Mouse (Mus musculus): Measurements from ENCODE around the gene Il11ra1.

The Il11ra1 gene

DNA sequence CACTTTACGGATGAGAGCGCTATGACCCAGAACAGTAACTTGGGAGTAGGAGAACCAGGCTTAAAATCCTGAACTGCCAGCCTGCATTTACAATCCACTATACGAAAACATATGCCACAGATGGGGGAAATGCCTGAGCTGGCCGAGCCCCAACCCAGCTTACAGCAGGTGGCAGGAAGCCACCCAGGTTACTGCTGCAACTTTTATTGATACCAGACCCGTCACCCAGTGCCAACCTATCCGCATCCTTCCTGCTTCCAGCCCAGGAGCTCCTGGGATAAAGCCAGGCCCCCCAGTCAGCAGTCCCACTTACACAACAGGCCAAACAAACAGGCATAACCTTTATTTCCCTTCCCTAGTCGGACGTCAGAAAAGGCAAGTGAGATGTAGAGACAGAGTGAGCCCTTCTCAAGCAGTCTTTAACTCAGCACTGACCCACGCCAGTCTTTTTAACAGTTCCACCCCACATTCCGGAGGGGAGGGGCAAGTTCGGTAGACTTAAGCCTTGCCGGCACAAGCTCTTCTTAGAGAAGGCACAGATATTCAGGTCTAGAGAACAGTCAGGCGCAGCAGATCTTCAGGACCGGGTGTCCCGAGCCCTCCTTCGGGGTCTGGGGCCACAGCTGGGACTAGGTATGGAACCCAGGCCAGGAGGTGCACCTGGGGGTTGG is 12.1 kb downstream of the Il11ra1 start:
- no peak for DNase-seq

DNA sequence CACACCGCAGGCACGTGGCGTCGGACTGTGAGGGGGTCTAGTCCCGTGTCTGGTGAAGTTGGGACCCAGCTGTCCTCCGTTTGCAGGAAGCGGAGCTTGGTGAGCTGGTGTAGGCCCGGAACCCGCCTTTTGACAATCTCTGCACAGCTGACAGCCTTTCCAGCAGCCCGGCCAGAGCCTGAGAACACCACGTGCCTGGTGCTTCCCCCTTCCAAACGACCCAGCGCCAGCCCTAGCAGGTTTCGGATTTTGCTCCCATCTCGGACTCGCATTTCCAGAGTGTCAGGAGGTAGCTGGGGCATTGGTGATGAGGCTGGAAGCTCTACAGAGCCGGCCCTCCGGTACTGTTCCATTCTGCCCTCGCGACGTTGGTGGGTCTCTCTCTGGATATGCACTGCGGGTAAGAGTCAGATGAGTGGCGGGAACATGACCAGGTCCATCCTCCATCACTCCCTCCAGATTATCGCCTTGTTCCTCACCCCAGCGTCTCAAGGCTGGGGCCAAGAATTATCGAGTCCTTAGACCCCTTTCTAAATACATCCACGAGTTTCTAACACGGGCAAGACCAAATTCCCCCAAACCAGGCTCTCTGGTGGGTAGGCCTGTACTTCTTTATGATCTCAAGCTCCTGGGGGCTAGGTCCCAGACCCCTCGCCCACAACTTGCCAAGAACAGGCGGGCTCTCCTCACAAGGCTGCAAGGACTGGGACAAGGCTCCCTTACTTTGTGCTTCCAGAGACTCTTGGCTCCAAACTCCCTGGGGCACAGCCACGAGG is 12.8 kb downstream of the Il11ra1 start:
- peak; percentile 22 to 25 for DNase-seq

DNA sequence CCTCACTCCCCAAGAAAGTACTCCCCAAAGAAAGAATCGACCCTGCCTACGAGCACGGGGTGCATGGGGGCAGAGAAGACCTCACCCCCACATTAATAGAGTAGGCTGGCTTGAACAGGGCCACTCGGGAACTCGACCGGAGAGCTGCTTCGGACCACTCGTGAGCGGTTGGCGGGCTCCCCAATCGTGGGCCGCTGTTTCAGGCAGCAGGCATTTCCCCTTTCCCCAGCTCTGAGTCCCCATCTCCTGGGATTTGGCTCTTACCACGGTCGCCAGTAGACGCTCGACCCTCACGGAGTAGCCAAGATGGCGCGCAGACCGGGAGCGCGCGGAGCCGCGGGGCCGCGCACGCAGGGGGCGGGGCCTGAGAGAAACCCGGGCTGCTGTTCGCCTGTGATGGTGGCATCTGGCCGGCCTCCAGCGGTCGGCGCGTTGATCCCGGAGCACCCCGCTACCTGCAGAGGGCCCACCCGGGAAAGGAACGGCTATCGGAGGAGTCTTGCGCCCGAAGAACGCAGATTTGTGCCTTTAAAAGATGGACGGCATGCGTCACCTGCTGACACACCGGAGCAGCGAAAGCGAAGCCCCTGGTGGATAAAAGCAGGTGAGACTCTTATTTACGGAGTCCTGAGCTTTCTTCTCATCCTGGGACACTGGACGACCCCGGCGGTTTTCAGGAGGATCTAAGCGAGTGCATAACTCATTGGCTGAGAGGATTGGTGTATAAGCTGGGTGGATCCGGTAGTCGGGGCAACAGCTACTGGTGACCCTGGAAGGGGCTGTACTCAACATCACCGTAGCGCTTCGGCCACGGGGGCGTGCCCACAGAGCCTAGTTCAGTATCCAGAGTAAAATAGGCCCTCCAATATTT is 13.6 kb downstream of the Il11ra1 start, which contains the start of gene Rpp25l:
Rpp25l (minus strand) TSS at position 338 of the 871 bp plus-strand sequence.
- peak; percentile 72 to 85 for DNase-seq

DNA sequence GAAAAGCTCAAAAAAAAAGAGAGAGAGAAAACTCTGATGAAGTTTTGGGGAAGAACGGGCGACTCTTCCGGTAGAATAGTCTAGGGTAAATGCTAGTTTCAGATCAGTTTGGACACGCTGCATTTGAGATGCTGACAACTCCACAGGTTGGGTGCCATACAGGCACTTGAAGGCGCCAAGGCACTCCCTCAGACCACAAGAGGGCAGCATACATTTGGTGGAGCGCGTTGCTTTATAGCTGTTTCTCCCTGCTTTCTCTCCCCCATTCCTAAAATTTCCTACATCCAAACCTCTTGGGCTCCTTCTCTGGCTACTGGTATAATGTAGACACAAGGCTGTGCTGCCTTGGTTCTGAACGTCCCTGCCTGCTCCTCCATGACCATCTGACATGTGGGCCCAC is 14.5 kb downstream of the Il11ra1 start:
- DNase-seq = peak; percentile 65 to 67

DNA sequence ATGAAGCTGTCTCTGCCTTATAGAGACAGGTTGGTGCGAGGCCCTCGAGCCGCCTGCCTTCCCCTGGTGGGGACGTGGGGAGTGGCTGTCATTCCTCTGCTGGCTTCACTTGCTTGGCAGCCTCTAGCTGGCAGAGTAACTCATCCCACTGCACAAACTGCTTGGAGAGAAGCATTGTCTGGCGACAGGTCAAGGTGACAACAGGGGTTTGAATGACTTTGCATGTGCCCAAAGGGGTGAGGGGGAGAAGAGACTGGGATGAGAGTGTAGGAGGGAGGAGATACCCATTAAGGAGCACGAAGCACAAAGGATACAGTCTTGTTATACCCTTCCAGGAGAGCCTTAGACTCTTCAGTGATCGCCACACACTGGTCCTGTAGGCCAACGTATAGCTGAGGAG is 15.3 kb downstream of the Il11ra1 start:
- no peak for DNase-seq

DNA sequence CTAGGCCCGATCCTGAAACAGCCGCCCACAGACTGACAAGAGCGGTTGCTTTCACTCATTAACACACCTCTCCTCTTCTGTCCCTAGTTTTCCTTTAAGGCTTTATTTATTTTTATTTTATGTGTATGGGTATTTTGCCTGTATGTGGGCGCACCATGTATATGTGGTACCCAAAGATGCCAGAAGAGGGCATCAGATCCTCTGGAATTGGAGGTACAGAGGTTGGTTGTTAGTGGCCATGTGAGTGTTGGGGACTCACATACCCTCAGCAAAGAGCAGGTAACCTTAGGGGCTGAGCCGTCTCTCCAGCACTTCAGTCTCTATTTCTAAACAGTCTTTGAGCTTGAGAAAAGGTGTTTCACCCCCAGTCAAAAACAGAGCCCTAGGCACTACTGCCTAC is 15.8 kb downstream of the Il11ra1 start:
- peak; percentile 43 to 69 for DNase-seq

DNA sequence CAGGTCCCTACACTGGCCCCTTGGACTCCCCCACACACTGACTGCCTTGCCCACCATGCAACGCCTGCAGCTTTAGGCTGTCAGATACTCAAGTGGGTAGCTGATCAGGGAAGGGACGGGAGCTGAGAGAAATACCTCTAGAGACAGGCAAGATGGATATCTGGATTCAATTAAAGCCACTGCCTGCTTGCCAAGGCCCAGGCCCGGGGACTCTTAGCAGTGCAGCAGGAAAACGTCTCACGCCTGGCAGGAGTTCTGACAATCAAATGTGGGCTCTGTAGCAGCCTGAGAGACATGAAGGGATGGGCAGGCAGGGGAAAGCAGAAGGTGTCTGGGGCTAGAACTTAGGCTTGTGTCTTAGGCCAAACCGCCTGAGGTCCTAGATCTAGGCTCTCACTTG is 17.0 kb downstream of the Il11ra1 start:
- DNase-seq = no peak

DNA sequence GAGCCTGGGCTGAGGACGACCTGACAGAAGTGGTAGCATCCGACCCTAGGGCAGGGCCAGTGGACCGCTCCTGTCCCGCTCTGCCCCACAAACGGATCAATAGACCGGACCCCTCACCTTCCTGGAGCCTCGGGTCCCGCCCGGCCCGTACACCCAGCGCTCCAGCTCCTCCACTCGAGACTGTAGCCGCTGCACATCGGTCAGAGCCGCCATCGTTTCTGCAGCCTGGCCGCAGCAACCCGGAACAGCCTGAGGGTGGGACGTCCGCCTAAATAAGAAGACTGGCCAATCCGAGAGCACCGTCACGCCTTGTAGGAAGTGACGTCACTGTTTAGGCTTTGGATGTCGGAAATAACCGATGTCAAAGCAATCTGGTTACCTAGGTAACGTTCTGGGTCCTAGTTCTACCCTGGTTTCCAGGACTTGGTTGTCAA is 23.1 kb downstream of the Il11ra1 start, which contains the start of gene Dctn3:
Dctn3 (minus strand) TSS at position 253 of the 434 bp plus-strand sequence.
- DNase-seq = peak; percentile 94 to 96

DNA sequence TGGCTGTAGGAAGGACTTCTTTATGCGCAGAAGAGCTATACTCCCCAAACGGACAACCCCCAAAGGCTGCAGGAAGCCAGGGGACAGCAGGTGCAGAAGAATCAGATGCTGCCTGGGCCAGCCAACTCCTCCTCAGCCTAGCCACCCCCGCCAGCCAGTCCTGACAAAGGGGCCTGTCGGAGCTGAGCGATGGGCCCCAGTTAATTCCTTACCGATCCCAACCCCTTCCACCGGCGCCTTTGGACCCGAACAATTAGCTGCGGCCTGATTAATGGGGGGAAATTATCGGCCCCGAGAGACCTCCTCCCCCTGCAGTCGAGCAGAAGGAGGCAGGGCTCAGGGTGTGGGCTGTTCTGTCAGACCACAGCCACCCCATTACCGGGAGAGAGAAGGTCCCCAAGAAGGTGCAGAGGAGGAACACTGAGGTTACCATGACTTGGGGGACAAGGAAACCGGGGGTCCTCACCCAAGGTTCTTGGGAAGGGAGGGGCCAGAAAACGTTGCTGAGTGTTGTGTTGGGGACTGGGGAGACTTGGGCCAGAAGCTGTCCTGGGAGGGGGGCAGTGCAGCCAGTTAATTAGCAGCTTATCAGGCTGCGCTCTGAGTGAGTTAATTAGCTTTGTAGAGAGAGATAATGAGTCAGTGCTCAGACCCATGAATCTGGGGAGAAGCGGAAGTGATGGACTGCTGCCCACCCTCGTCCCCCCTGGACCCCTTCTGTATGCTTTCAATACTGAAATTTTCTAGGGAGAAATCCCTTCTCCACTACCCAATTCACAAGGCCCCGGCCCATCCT is 27.2 kb downstream of the Il11ra1 start:
- DNase-seq = no peak

DNA sequence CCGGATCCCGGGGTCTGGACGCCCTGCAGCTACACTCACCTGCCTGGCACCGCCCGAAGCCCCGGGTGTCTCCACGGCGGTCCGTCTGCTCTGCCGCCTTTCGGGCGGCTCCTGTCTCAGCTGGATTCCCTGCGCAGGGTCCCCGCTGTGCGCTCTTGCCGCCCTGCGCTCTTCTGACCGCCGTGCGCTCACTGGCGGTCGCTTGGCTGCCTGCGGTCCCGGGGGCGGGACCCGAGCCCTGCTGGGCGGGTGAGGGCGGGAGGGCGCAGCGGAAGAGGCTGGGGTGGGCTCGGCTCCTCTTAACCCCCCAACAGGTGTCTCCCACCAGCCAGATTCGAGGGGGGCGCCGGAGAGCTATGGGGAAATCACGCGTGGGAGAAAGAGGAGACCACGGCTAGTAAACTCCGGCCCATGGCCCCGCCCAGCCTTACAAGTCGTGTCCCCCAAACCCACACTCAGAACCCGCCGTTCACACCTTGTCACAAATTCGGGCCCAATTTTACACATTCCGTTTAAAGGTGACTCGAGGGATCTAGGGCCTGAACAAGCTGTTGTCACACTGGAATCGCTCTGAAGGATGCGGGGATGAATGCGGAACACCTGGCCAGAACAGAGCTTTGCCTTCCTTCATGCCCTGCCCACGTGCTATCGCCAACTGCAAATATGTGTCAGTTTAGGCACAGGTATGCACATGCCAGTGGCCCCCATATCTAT is 31.4 kb downstream of the Il11ra1 start, which contains the start of gene Arid3c:
Arid3c (minus strand) TSS at position 91 of the 714 bp plus-strand sequence.
- no peak for DNase-seq

DNA sequence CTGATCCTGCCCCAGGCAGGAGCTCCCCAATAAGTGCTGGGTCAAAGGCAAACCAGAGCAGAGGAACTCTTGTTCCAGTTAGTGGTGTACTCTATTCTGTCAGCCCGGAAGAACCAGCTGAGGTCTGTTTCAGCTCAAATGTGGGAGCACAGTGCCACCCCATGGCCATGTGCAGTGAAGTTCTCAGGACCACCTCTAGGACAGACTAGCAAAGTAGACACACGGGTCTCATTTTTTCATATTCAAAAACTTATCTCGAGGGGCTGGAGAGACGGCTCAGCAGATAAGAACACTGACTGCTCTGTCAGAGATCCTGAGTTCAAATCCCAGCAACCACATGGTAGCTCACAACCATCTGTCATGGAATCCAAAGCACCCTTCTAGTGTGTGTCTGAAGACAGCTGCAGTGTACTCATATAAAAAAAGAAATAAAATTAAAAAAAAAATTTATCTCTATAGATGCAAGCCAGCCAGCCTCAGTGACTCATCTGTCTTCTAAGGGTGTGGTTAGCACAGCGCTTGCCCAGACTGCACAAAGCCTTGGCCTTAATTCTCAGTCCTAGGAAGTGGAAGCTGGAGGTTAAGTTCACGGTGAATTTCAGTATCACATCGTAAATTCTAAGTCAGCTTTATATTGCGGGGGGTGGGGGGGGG is 37.9 kb downstream of the Il11ra1 start:
- DNase-seq = peak; percentile 71 to 80

DNA sequence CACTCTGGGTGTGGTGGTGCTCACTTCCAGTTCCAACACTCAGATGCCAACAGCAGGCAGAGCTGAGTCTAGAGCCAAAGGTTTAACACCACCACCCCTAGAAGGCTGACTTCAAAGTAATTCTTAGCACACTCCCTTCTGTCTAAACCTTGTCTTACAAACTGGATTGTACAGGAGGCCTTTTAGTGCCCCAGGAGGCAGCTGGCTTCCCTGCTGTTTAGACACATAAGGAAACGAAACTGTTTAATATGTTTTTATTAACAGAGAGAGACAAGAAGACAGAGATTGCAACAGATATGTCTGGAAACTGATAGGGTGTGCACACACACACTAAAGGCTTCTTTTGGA is 38.4 kb downstream of the Il11ra1 start:
- no peak for DNase-seq

DNA sequence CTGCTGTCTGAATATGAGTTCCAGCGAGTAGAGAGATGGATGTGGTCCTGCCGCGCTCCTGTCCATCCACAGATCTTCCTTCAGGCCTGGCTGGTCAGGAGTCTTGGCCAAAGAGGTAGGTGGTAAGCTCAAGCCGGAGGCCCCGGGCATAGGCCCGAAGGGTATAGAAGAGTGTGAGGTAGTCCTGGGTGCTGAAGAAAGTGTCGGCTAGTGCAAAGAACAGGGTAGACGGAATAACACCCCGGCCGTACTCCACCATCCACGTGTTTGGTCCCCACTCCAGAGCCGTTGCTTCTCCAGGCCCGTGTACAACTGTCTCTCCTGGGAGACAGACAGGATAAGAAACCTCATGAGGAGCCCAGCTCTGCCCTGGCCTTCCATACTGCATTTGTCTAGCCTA is 39.5 kb downstream of the Il11ra1 start:
- DNase-seq = no peak

DNA sequence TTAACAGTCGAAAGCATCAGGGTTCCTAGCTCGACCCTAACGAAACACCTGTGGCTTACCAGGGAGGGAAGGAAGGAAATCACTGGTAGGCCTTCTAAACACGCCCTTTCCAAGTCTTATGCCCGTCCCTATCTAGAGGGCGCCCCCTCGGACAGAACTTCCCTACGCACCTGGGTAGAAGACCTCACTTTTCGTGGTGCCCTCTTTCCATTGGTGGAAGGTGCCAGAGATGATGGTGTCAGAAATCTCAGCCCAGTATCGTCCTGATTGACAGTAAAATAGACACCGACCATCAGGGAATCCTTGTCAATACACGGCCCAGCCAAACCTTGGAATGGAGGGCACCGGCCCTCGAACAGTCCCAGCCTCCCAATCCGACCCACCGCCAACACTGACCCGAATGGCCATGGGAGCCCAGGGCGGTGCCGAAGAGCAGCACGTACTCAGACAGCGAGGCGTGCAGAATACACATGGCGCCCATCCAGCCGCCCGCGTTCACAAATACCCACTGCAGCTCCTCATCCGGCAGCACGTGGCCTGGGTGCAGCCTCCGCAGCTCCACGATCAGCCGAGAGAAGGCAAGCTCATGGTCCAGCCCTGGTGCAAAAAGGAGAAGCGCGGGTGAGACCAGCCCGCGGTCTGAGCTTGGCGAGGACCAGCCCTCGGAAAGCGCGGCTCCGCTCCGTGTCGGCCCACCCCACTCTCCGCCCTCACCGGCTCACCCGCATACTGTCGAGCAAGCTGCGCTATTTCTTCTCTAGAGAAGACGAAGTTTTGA is 40.8 kb downstream of the Il11ra1 start:
- peak in 1 of 2 experiments; percentile 53 for DNase-seq

DNA sequence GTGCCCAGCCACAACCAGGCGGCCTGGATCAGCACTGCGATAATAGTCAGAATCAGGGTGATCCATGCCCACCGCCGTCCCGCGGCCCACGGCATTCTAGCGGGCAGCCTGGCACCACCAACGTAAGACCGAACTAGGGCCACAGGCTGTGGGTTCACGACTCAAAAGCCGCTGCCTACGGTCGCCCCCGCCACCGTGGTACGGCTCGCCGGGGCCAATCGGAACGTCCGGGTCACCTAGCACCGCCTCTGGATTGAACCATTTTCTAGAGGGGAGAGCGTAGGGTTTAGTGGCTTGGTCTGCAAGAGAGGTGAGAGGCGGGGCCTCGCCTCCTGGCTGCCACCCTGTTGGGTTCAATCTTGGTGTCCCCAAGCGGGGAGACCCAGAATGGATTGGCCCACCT is 41.4 kb downstream of the Il11ra1 start:
- DNase-seq = peak; percentile 96

DNA sequence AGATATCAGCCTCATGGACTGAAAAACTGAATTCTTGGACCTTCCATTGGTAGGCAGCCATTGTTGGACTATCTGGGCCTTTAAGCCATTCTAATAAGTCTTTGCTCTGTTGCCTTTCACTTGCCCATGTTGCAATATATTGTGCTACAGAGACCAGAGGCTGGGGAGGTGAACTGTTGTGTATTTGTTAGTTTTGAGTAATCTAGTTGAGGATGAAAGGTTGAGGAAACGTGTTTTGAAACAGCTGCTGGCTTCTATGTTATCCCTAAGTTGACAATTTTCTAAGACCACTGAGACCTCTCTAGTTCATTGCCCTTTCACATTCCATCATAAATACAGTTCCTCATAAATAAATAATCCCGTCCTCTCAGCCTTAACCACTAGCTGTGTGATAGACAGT is 44.3 kb downstream of the Il11ra1 start:
- no peak for DNase-seq

DNA sequence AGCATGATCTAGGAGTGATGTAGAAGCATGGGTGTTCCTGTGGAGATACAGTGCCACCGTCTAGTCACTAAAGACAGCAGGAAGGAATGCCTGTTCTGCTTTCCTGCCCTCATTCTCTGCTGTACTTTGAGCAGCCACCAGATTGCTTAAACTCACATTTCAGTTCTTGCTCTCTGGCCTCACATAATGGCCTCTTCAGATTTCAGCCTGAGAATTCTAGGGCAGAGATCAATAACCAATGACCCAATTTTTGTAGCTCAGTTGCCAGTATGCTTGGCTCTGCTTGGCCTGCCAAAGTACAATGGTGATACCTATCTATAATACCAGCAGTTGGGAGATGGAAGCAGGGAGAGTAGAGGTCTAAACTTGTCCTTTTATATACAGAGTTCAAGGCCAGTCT is 45.2 kb downstream of the Il11ra1 start:
- no peak for DNase-seq

DNA sequence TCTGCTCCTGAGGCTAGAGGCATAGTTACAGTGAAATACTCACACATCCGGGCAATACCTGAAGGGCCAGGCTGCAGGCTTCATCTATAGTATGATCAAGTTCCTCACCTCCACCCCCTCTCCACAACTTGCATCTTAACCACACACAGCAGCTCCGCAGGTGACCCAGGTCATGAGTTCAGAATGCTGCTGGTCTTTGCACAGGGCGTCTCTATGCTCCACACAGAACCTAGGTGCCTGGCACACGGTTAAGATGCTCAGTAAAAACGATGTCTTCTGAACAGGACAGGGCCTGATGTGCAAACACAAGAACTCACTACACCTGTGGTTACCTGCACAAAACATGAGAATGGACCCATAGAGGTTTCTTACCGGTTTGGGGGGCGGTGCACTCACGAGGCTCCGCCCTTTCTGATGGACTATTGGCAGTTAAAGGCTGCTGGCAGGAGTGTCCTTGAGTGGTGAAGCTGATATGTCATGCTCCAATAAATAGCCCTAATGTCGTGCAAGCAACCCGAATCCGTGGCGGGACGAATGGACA is 55.1 kb downstream of the Il11ra1 start, which contains the start of gene Galt:
Galt (plus strand) TSS at position 432 of the 541 bp plus-strand sequence.
- peak in 1 of 2 experiments; percentile 80 for DNase-seq
